23 mouse cellular contexts compared by ENCODE assay signal in the genomic region with DNA sequence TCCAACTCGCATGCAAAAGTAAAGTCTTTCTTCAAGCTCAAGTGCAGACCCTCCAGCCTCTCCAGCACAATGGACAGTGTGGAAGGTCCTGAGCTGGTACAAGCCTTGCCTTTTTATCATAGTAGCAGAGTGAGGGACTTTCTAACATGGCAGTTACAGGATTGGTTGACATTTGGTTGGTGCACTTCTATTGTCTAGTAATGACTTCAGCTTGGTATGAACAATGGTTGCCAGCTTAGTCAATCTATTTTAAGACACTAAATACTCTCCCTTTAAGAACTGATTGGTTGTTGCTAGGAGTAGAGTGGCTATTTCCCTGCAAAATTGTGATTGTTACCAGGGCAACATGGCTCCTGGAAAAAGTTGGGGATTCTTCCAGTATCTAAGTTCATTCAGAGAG. TPM values are rescaled to one million over a fixed set of nuclear protein-coding genes. Genes with fewer than 3 reads are reported as not detected.
A peak's percentile ranks its signal among the peaks of the same experiment; 100 is the strongest.
DNase-seq lines count a peak whose midpoint lies in the region; ATAC-seq lines count a peak whose summit lies in the region.
"Had no signal": no experiment of that assay in that cellular context is flagged by ENCODE, and none has a peak within 500 bp of the region (broad histone marks: within the 10 kb centered on the region; RNA-seq: fewer than 3 reads in every experiment).

No protein-coding gene starts in this region.

- H3K4me2 ChIP-seq in neural tube, embryonic 12.5 days (replicated peaks) = no peak overlapping the region
- H3K4me2 ChIP-seq in neural tube, embryonic 15.5 days = no peak overlapping the region
- no peak overlapping the region; the same call in 1 of the 2 replicates for H3K4me2 ChIP-seq in heart, embryonic 16.5 days (ENCODE audit: low read depth, low read length)
- H3K4me2 ChIP-seq: liver, embryonic 11.5 days; midbrain, embryonic 15.5 days had no signal

- DNase-seq in heart, adult 11 months = peak; percentile 93
- no peak for DNase-seq in heart, postnatal 25 days (ENCODE audit: low spot score)
- DNase-seq in gastrocnemius, postnatal 25 days = no peak
- DNase-seq in gastrocnemius, postnatal 36 days = no peak
- no peak for DNase-seq in adrenal gland, adult 2 months
- DNase-seq: adrenal gland, postnatal 14 days; cerebellum, adult 11 months; cerebellum, postnatal 10 days; embryo, embryonic 11 days; kidney, adult 18-20 months; kidney, postnatal 10 days; lung, adult 18-20 months; lung, postnatal 14 days; thymus, adult 18-20 months; thymus, postnatal 4 days had no signal

- no peaks in the 10 kb centered on the region for H3K9me3 ChIP-seq in neural tube, embryonic 12.5 days
- H3K9me3 ChIP-seq in neural tube, embryonic 15.5 days (replicated peaks) = no peaks in the 10 kb centered on the region
- no peaks in the 10 kb centered on the region for H3K9me3 ChIP-seq in heart, embryonic 16.5 days (replicated peaks; ENCODE audit: control insufficient read depth, low read length)
- H3K9me3 ChIP-seq: midbrain, embryonic 15.5 days had no signal

- no peaks in the 10 kb centered on the region for H3K4me1 ChIP-seq in neural tube, embryonic 12.5 days
- no peaks in the 10 kb centered on the region for H3K4me1 ChIP-seq in neural tube, embryonic 15.5 days
- H3K4me1 ChIP-seq in heart, embryonic 16.5 days (ENCODE audit: control insufficient read depth, insufficient read depth, low read length) = peaks cover 2% of the 10 kb centered on the region; the same call in 1 of the 2 replicates
- H3K4me1 ChIP-seq: midbrain, embryonic 15.5 days had no signal

- no peaks in the 10 kb centered on the region for H3K36me3 ChIP-seq in neural tube, embryonic 12.5 days
- H3K36me3 ChIP-seq in neural tube, embryonic 15.5 days = no peaks in the 10 kb centered on the region
- H3K36me3 ChIP-seq in heart, embryonic 16.5 days (ENCODE audit: control insufficient read depth, insufficient read depth) = no peaks in the 10 kb centered on the region
- H3K36me3 ChIP-seq: midbrain, embryonic 15.5 days had no signal

- 0 out of 2 replicates have a peak, but pooled peaks have one; percentile 17 for ATAC-seq in neural tube, embryonic 12.5 days (ENCODE audit: low FRiP score, low read depth)
- ATAC-seq in neural tube, embryonic 15.5 days (ENCODE audit: low FRiP score) = no peak
- ATAC-seq in heart, embryonic 16.5 days (replicated peaks; ENCODE audit: extremely low read depth, insufficient read depth, low FRiP score) = peak; percentile 86
- ATAC-seq: CD4-positive, CD25-positive, alpha-beta regulatory T cell, adult 4 months; forebrain, embryonic 16.5 days; midbrain, embryonic 15.5 days; Patski had no signal

- no peak overlapping the region for H3K27ac ChIP-seq in neural tube, embryonic 12.5 days
- no peak overlapping the region for H3K27ac ChIP-seq in neural tube, embryonic 15.5 days (replicated peaks)
- peak overlapping the region; percentile 80 for H3K27ac ChIP-seq in heart, embryonic 16.5 days (ENCODE audit: low read length)
- H3K27ac ChIP-seq: midbrain, embryonic 15.5 days had no signal

- no peak overlapping the region for H3K9ac ChIP-seq in neural tube, embryonic 12.5 days
- H3K9ac ChIP-seq in neural tube, embryonic 15.5 days (replicated peaks) = no peak overlapping the region
- no peak overlapping the region for H3K9ac ChIP-seq in heart, embryonic 16.5 days (ENCODE audit: low read length)
- H3K9ac ChIP-seq: midbrain, embryonic 15.5 days had no signal

- no peaks in the 10 kb centered on the region for H3K27me3 ChIP-seq in neural tube, embryonic 12.5 days (replicated peaks)
- no peaks in the 10 kb centered on the region for H3K27me3 ChIP-seq in neural tube, embryonic 15.5 days (replicated peaks)
- no peaks in the 10 kb centered on the region for H3K27me3 ChIP-seq in heart, embryonic 16.5 days (ENCODE audit: control insufficient read depth, insufficient read depth, low read length)
- H3K27me3 ChIP-seq: midbrain, embryonic 15.5 days; Patski had no signal

- intact Hi-C loops in heart, postnatal 25 days (cut with DNase I) = loop anchor here (5.0 kb wide), 2 partner anchors 76 to 451 kb away; no protein-coding TSS in a partner anchor
- intact Hi-C loops in gastrocnemius, postnatal 36 days (cut with DNase I) = no loop called here

- H3K4me3 ChIP-seq in neural tube, embryonic 12.5 days = no peak overlapping the region
- H3K4me3 ChIP-seq in neural tube, embryonic 15.5 days (replicated peaks) = no peak overlapping the region
- H3K4me3 ChIP-seq in heart, embryonic 16.5 days (ENCODE audit: low read length) = no peak overlapping the region
- H3K4me3 ChIP-seq: midbrain, embryonic 15.5 days had no signal

- WGBS in neural tube, embryonic 12.5 days = 91% methylated on average over 1 of the region's 1 CpGs
- WGBS in neural tube, embryonic 15.5 days = 88% methylated on average over 1 of the region's 1 CpGs
- WGBS in heart, embryonic 16.5 days = 62% methylated on average over 1 of the region's 1 CpGs

RNA-seq across cellular contexts. Expression of a gene that starts 45.7 kb away (rescaled TPM):
- 10 to 100 TPM; 12.2 to 13.0 TPM for total RNA-seq in heart, postnatal 25 days (2021)
- 25.5 and 27.4 TPM in 2 replicates for polyA plus RNA-seq in neural tube, embryonic 12.5 days (2016; fragmentation: Nextera tagmentation; extraction: Ambion mirVana)
- 41.7 and 43.0 TPM in 2 replicates for polyA plus RNA-seq in neural tube, embryonic 15.5 days (2015; fragmentation: Nextera tagmentation; extraction: Ambion mirVana)
- polyA plus RNA-seq in heart, embryonic 16.5 days (2015; fragmentation: Nextera tagmentation; extraction: Ambion mirVana) = 26.7 and 28.5 TPM in 2 replicates
- total RNA-seq in gastrocnemius, postnatal 25 days (2021) = 1 to 10 TPM; 5.6 to 8.6 TPM
- total RNA-seq in gastrocnemius, postnatal 36 days (2021) = 1 to 10 TPM; 5.6 to 8.1 TPM
- total RNA-seq in adrenal gland, adult 2 months (2021) = 10 to 100 TPM; 24.3 to 59.9 TPM
- 127 and 166 TPM in 2 replicates for polyA plus RNA-seq in adrenal gland, adult 2 months (2012; rRNA removed)
